Comparison of ENCODE assay signal across 12 mouse cellular contexts in genomic region chr19:58358063-58358462, GRCm38 (mm10).
"Had no signal": no experiment of that assay in that cellular context is flagged by ENCODE, and none has a peak within 500 bp of the region (broad histone marks: within the 10 kb centered on the region; RNA-seq: fewer than 3 reads in every experiment).

No protein-coding gene starts in this region.

- H3K4me3 ChIP-seq: kidney, embryonic 15.5 days; left cerebral cortex, adult 2 months; limb, embryonic 10.5 days; liver, embryonic 12.5 days; midbrain, embryonic 13.5 days had no signal

- H3K36me3 ChIP-seq: kidney, embryonic 15.5 days; limb, embryonic 10.5 days; liver, embryonic 12.5 days; midbrain, embryonic 13.5 days had no signal

- H3K4me2 ChIP-seq: kidney, embryonic 15.5 days; liver, embryonic 12.5 days; lung, embryonic 14.5 days; midbrain, embryonic 13.5 days had no signal

- H3K9me3 ChIP-seq: kidney, embryonic 15.5 days; limb, embryonic 10.5 days; liver, embryonic 12.5 days; midbrain, embryonic 13.5 days had no signal

- ATAC-seq: intestine, embryonic 16.5 days; liver, embryonic 12.5 days; midbrain, embryonic 13.5 days had no signal

- H3K27ac ChIP-seq: kidney, embryonic 15.5 days; left cerebral cortex, adult 2 months; limb, embryonic 10.5 days; liver, embryonic 12.5 days; midbrain, embryonic 13.5 days; stomach, postnatal 0 days had no signal

- DNase-seq: kidney, adult 2 months; kidney, postnatal 14 days; lung, embryonic 14.5 days; lung, postnatal 10 days; thymus, postnatal 25 days had no signal

- H3K27me3 ChIP-seq: kidney, embryonic 15.5 days; liver, embryonic 12.5 days had no signal

- H3K9ac ChIP-seq: kidney, embryonic 15.5 days; liver, embryonic 12.5 days; lung, embryonic 14.5 days; midbrain, embryonic 13.5 days had no signal

- H3K4me1 ChIP-seq: liver, embryonic 12.5 days had no signal
